Mouse (Mus musculus) heart, embryonic 16.5 days (tissue): ENCODE data around the gene Phpt1. TPM values are rescaled to one million over a fixed set of nuclear protein-coding genes. Genes with fewer than 3 reads are reported as not detected.
"Not testable (repeated sequence)": the region's sequence is repeated elsewhere in the genome, so short reads cannot be mapped to it uniquely, and the experiment has no call there.

ENCODE experiments used
- ATAC-seq: fragments of 200-750 bp; cut with Nextera tagmentation; replicated peaks from 2 replicates; pipeline ENCODE4 v1.8.0; 2017; ENCODE audit warnings: moderate number of reproducible peaks; ENCODE audit not compliant: insufficient read depth, low FRiP score; ENCODE audit errors: extremely low read depth
- H3K27ac ChIP-seq: fragments of 300-500 bp; sonication (generic); 2 replicates; pipeline ENCODE4 v1.5.1; 2014; ENCODE audit warnings: mild to moderate bottlenecking, low read length, control low read depth, moderate library complexity
- H3K27me3 ChIP-seq: fragments of 300-500 bp; sonication (generic); 2 replicates; pipeline ENCODE4 v1.6.1; 2014; ENCODE audit warnings: low read length, mixed read lengths; ENCODE audit not compliant: control insufficient read depth, insufficient read depth
- H3K36me3 ChIP-seq: fragments of 300-500 bp; sonication (generic); 2 replicates; pipeline ENCODE4 v1.6.1; 2014; ENCODE audit not compliant: control insufficient read depth, insufficient read depth
- H3K4me1 ChIP-seq: fragments of 300-500 bp; sonication (generic); 2 replicates; pipeline ENCODE4 v1.6.1; 2014; ENCODE audit warnings: low read length, mixed read lengths; ENCODE audit not compliant: control insufficient read depth, insufficient read depth
- H3K4me2 ChIP-seq: fragments of 300-500 bp; sonication (generic); 2 replicates; pipeline ENCODE4 v1.6.1; 2014; ENCODE audit warnings: low read depth, mild to moderate bottlenecking, control low read depth, low read length
- H3K4me3 ChIP-seq: fragments of 300-500 bp; sonication (generic); 2 replicates; pipeline ENCODE4 v1.5.1; 2014; ENCODE audit warnings: mild to moderate bottlenecking, control low read depth, low read length
- H3K9ac ChIP-seq: fragments of 300-500 bp; sonication (generic); 2 replicates; pipeline ENCODE4 v1.6.1; 2014; ENCODE audit warnings: low read length, control low read depth
- H3K9me3 ChIP-seq: fragments of 300-500 bp; sonication (generic); replicated peaks from 2 replicates; pipeline ENCODE4 v1.6.1; 2016; ENCODE audit warnings: low read length; ENCODE audit not compliant: control insufficient read depth
- WGBS: fragments of 180-500 bp; shearing (Covaris S2); extraction: QIAGEN DNeasy Blood & Tissue Kit; methylation state at CpG from one replicate; pipeline ENCODE4 v1.1.7; 2014; 5-methylcytosine and 5-hydroxymethylcytosine counted together
- polyA plus RNA-seq: library from polyadenylated mRNA; unstranded; fragments of >200 nt; fragmentation: Nextera tagmentation; extraction: Ambion mirVana; gene quantifications from 2 replicates; pipeline ENCODE4 v1.2.1, GENCODE M21; 2015

The Phpt1 gene
- polyA plus RNA-seq, 1 experiment from 2014 or later = 180 TPM

GRCm38 (mm10) chr2:25557221-25557963, 17.6 kb downstream of the Phpt1 start, which contains the start of gene Edf1:
Gene Edf1, plus strand, starts transcription at chr2:25557847.
- Histone ChIP-seq H3K27me3 (no peaks in the 10 kb centered on the region), H3K9ac (peak within 1 kb of the TSS; percentile 99), H3K36me3 (peaks cover 18% of the 10 kb centered on the region), H3K4me3 (peak within 1 kb of the TSS; percentile 98), H3K4me1 (peaks cover 18% of the 10 kb centered on the region), H3K27ac (peak within 1 kb of the TSS; percentile 83), H3K9me3 (no peaks in the 10 kb centered on the region), H3K4me2 (peak within 1 kb of the TSS; percentile 85)
- ATAC-seq = peak; percentile 99
- WGBS = under 1% methylated on average over 61 of the region's 61 CpGs

- 54% methylated on average over 1 of the region's 1 CpGs for WGBS
- no peak overlapping the region for H3K9ac ChIP-seq
- ATAC-seq = no peak
Observed at GRCm38 (mm10) chr2:25556296-25556695, 18.7 kb downstream of the Phpt1 start.

GRCm38 (mm10) chr2:25555479-25555878, 19.5 kb downstream of the Phpt1 start:
- not testable (repeated sequence) for H3K4me2 ChIP-seq, H3K27ac ChIP-seq, H3K27me3 ChIP-seq, H3K9ac ChIP-seq, ATAC-seq, H3K36me3 ChIP-seq, H3K4me3 ChIP-seq, H3K9me3 ChIP-seq
- peaks cover 18% of the 10 kb centered on the region for H3K4me1 ChIP-seq
- WGBS = 57% methylated on average over 2 of the region's 2 CpGs

More at GRCm38 (mm10) chr2:25556296-25556695, 18.7 kb downstream of the Phpt1 start:
- H3K36me3 ChIP-seq = peaks cover 10% of the 10 kb centered on the region
- H3K4me2 ChIP-seq = no peak overlapping the region
- no peaks in the 10 kb centered on the region for H3K9me3 ChIP-seq
- H3K4me1 ChIP-seq = peaks cover 18% of the 10 kb centered on the region
- H3K27ac ChIP-seq = no peak overlapping the region
- no peak overlapping the region for H3K4me3 ChIP-seq
- no peaks in the 10 kb centered on the region for H3K27me3 ChIP-seq

- 80% methylated on average over 4 of the region's 4 CpGs for WGBS
- ATAC-seq, H3K4me2 ChIP-seq, H3K27me3 ChIP-seq, H3K4me1 ChIP-seq, H3K9ac ChIP-seq, H3K4me3 ChIP-seq, H3K9me3 ChIP-seq, H3K27ac ChIP-seq, H3K36me3 ChIP-seq: not testable (repeated sequence)
Observed at GRCm38 (mm10) chr2:25553171-25553786, 21.7 kb downstream of the Phpt1 start.

- Histone ChIP-seq H3K27me3 (no peaks in the 10 kb centered on the region), H3K9me3 (no peaks in the 10 kb centered on the region), H3K9ac (no peak overlapping the region), H3K4me3 (no peak overlapping the region), H3K4me2 (no peak overlapping the region), H3K36me3 (no peaks in the 10 kb centered on the region), H3K4me1 (no peaks in the 10 kb centered on the region), H3K27ac (no peak overlapping the region)
- no peak for ATAC-seq
- 24% methylated on average over 5 of the region's 5 CpGs for WGBS
Observed at GRCm38 (mm10) chr2:25551186-25551585, 23.8 kb downstream of the Phpt1 start.

GRCm38 (mm10) chr2:25549021-25549991, 25.7 kb downstream of the Phpt1 start:
- Histone ChIP-seq H3K4me2 (no peak overlapping the region), H3K9ac (no peak overlapping the region), H3K27me3 (no peaks in the 10 kb centered on the region), H3K9me3 (no peaks in the 10 kb centered on the region), H3K4me3 (no peak overlapping the region), H3K27ac (no peak overlapping the region; the same call in 1 of the 2 replicates), H3K36me3 (no peaks in the 10 kb centered on the region), H3K4me1 (peaks cover 4% of the 10 kb centered on the region)
- ATAC-seq = 0 out of 2 replicates have a peak, but pooled peaks have one; percentile 1
- WGBS = 48% methylated on average over 9 of the region's 9 CpGs

GRCm38 (mm10) chr2:25546811-25547491, 28.1 kb downstream of the Phpt1 start, which contains the start of gene Traf2:
Gene Traf2, minus strand, starts transcription at chr2:25546940.
- Histone ChIP-seq H3K36me3 (no peaks in the 10 kb centered on the region), H3K9ac (peak within 1 kb of the TSS; percentile 90), H3K27ac (peak within 1 kb of the TSS; percentile 77), H3K4me2 (peak within 1 kb of the TSS; percentile 67), H3K9me3 (no peaks in the 10 kb centered on the region), H3K27me3 (no peaks in the 10 kb centered on the region), H3K4me3 (peak within 1 kb of the TSS; percentile 82), H3K4me1 (peaks cover 4% of the 10 kb centered on the region)
- WGBS = 2% methylated on average over 48 of the region's 48 CpGs
- ATAC-seq = peak; percentile 99

- Histone ChIP-seq H3K4me3 (peak overlapping the region; percentile 82), H3K9ac (peak overlapping the region; percentile 90), H3K4me1 (peaks cover 4% of the 10 kb centered on the region), H3K27me3 (no peaks in the 10 kb centered on the region), H3K36me3 (no peaks in the 10 kb centered on the region), H3K4me2 (peak overlapping the region; percentile 67), H3K9me3 (no peaks in the 10 kb centered on the region), H3K27ac (peak overlapping the region; percentile 77)
- 7% methylated on average over 41 of the region's 43 CpGs for WGBS
- ATAC-seq = peak; percentile 69
Observed at GRCm38 (mm10) chr2:25545996-25546810, 28.8 kb downstream of the Phpt1 start.
